Mouse (Mus musculus): Measurements from ENCODE around the gene Hs1bp3.

Gene Hs1bp3

DNA sequence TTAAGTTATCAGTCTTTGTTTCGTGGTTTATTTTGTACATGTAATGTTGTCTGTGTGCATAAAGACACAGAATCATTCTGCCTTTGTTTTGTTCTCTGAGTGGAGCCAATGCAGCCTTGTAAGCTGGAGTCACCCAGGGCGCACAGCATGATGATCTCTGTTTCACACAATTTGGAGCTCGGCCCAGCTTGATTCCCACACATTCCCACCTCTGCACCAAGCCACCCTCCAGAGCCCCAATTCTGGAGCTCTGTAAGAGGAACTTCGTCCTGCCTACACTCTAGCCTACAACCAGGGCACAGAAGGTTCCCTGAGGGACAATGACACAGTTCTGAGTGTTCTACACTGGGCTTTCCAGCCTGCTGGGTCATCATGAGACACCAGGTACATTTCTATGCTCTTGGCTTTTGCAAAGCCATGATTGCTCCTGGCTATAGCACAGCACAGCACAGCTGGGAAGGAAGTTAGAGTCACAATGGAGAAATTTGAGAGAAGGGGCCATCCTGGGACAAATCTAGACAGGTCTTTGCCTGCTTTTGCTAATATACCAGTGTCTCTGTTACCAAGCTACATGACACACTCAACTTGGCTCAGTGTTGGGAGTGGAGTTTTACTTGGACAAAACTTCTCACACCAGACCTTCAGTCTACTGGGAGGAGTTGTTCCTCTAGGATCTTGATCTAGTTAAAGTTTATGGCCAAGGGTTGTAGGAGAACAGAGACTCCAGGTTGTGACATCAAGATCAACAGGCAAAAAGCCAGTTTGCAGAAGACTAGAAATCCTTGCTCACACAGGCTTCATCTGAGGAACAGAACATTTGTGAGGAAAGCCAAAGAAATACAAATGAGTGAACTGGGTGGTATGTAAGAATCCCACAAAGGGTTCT, 75.5 kb downstream of the Hs1bp3 start:
- intact Hi-C loops (cut with DNase I), result no loop called here

DNA sequence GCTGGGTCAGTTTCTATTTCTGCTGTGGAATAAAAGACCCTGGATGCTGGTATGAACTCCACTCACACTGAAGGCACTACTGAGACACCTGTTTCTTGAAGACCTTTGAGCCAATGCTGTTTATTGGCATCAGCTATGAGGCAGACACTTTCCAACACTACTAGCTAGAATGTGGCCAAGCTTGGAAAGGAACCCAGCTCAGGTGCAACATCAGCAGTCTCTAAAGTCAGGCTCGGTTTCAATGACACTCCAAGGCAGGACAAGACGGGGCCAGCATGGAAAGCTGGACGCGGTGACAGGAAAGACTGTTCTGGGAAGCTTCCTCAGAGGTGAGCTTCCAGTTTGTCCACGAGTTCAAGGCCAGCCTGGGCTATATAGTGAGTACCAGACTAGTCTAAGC, 80.0 kb downstream of the Hs1bp3 start:
- intact Hi-C loops (cut with DNase I), result no loop called here
